Mouse (Mus musculus): ENCODE measurements at regions not wholly inside any gene's neighbourhood (a gene's known extent, or its start where the extent isn't known, plus 50 kb on each side); places are given as distances from the start of the nearest gene placed in this dataset.

- TF ChIP-seq EP300 (IDR thresholded peaks at IDR 0.05) (no peak), CTCF (IDR thresholded peaks at IDR 0.05) (no peak)
These were observed 128.0 kb upstream of the Atxn1 start for GRCm38 (mm10) chr13:46092787-46093186.

Measured in lung, postnatal 0 days (tissue).